Mouse (Mus musculus): ENCODE results near the gene Stx6. TPM values are rescaled to one million over a fixed set of nuclear protein-coding genes. Genes with fewer than 3 reads are reported as not detected.

The Stx6 gene
- total and polyA plus RNA-seq, 3 experiments = 26.0 to 33.4 (median 31.8) TPM

GRCm38 (mm10) chr1:155252631-155253121 is 94.2 kb downstream of the Stx6 start:
- dilution Hi-C loops (cut with MboI; ENCODE audit: extremely low pct_ligation_motif_present, extremely low pct_unique_long_range_greater_than_20kb, low sequenced_read_pairs) (no loop called here), in situ Hi-C loops (cut with MboI; ENCODE audit: low pct_ligation_motif_present, low pct_unique_long_range_greater_than_20kb, low sequenced_read_pairs) (no loop called here)
- H3K4me2 ChIP-seq (ENCODE audit: insufficient read depth, low read depth, poor library complexity, severe bottlenecking) = no peak overlapping the region
- TF ChIP-seq USF2 (conservative IDR thresholded peaks at IDR 0.05; ENCODE audit: low read depth, low read length) = no peak
- no peak for TF ChIP-seq CTCF (conservative IDR thresholded peaks at IDR 0.05 in 1 of 2, IDR thresholded peaks at IDR 0.05 in 1 of 2; ENCODE audit: low read depth in 2 of 2, low read length in 2 of 2)
- TF ChIP-seq NRF1 (IDR thresholded peaks at IDR 0.05; ENCODE audit: low read depth, low read length) = no peak
- no peak for TF ChIP-seq POLR2A (IDR thresholded peaks at IDR 0.05; ENCODE audit: low read depth, low read length)
- no peak for TF ChIP-seq MAZ (IDR thresholded peaks at IDR 0.05; ENCODE audit: low read depth, low read length)
- no peak for TF ChIP-seq CHD1 (IDR thresholded peaks at IDR 0.05; ENCODE audit: low read depth, low read length)
- TF ChIP-seq MEF2A (IDR thresholded peaks at IDR 0.05; ENCODE audit: borderline replicate concordance, low read depth, low read length) = no peak
- no peak for TF ChIP-seq ELF1 (IDR thresholded peaks at IDR 0.05; ENCODE audit: low read depth, low read length)
- TF ChIP-seq ZNF384 (IDR thresholded peaks at IDR 0.05; ENCODE audit: low read depth, low read length) = no peak
- no peak for TF ChIP-seq KAT2A (IDR thresholded peaks at IDR 0.05; ENCODE audit: insufficient replicate concordance, low read length)
- no peak for TF ChIP-seq TCF12 (IDR thresholded peaks at IDR 0.05; ENCODE audit: low read depth, low read length)
- TF ChIP-seq CHD2 (IDR thresholded peaks at IDR 0.05; ENCODE audit: low read length) = no peak
- no peak for TF ChIP-seq SMC3 (IDR thresholded peaks at IDR 0.05; ENCODE audit: low read depth, low read length)
- no peak for TF ChIP-seq BHLHE40 (IDR thresholded peaks at IDR 0.05; ENCODE audit: low read depth, low read length)
- H3K27me3 ChIP-seq (replicated peaks) = no peaks in the 10 kb centered on the region
- H3K36me3 ChIP-seq (replicated peaks in 1 of 2; ENCODE audit: control insufficient read depth in 1 of 2, insufficient read depth in 1 of 2, low read length in 1 of 2) = no peaks in the 10 kb centered on the region
- peaks cover 4 to 7% of the 10 kb centered on the region in 2 experiments; a peak in 3 of 4 replicates for H3K4me1 ChIP-seq (ENCODE audit: control insufficient read depth in 1 of 2, insufficient read depth in 2 of 2)
- no peak overlapping the region for H3K4me3 ChIP-seq (replicated peaks in 1 of 3; ENCODE audit: low read depth in 2 of 3, low read length in 2 of 3, poor library complexity in 1 of 3)
- no peak overlapping the region for H3K27ac ChIP-seq (ENCODE audit: insufficient read depth, low read depth)
- H3K9me3 ChIP-seq (replicated peaks; ENCODE audit: low read length) = no peaks in the 10 kb centered on the region
- no peak overlapping the region for H3K9ac ChIP-seq (ENCODE audit: insufficient read depth, low read depth)
- no peaks in the 10 kb centered on the region for H3K79me2 ChIP-seq (replicated peaks; ENCODE audit: control insufficient read depth, extremely low read depth, insufficient read depth, poor library complexity, severe bottlenecking)
- no peak for DNase-seq (ENCODE audit: extremely low read depth)

- H3K9ac ChIP-seq (ENCODE audit: insufficient read depth, low read depth) = no peak overlapping the region
- in situ Hi-C loops (cut with MboI; ENCODE audit: low pct_ligation_motif_present, low pct_unique_long_range_greater_than_20kb, low sequenced_read_pairs) = no loop called here
These were observed 94.6 kb downstream of the Stx6 start for GRCm38 (mm10) chr1:155253126-155253525.

More at GRCm38 (mm10) chr1:155253126-155253525, 94.6 kb downstream of the Stx6 start:
- Histone ChIP-seq H3K9me3 (replicated peaks; ENCODE audit: low read length) (no peaks in the 10 kb centered on the region), H3K79me2 (replicated peaks; ENCODE audit: control insufficient read depth, extremely low read depth, insufficient read depth, poor library complexity, severe bottlenecking) (no peaks in the 10 kb centered on the region), H3K4me3 (replicated peaks in 1 of 3; ENCODE audit: low read depth in 2 of 3, low read length in 2 of 3, poor library complexity in 1 of 3) (no peak overlapping the region), H3K27me3 (replicated peaks) (no peaks in the 10 kb centered on the region), H3K27ac (ENCODE audit: insufficient read depth, low read depth) (no peak overlapping the region), H3K4me1 (ENCODE audit: control insufficient read depth in 1 of 2, insufficient read depth in 2 of 2) (peaks cover 4 to 7% of the 10 kb centered on the region in 2 experiments; a peak in 3 of 4 replicates), H3K4me2 (ENCODE audit: insufficient read depth, low read depth, poor library complexity, severe bottlenecking) (no peak overlapping the region), H3K36me3 (replicated peaks in 1 of 2; ENCODE audit: control insufficient read depth in 1 of 2, insufficient read depth in 1 of 2, low read length in 1 of 2) (no peaks in the 10 kb centered on the region)
- TF ChIP-seq JUN (IDR thresholded peaks at IDR 0.05; ENCODE audit: insufficient read depth, low read depth, low read length) (no peak), NRF1 (IDR thresholded peaks at IDR 0.05; ENCODE audit: low read depth, low read length) (no peak), MEF2A (IDR thresholded peaks at IDR 0.05; ENCODE audit: borderline replicate concordance, low read depth, low read length) (no peak), RCOR1 (conservative IDR thresholded peaks at IDR 0.05; ENCODE audit: low read depth, low read length) (no peak), MYC (IDR thresholded peaks at IDR 0.05; ENCODE audit: low read depth, low read length) (no peak), PAX5 (IDR thresholded peaks at IDR 0.05; ENCODE audit: low read length) (no peak), MXI1 (IDR thresholded peaks at IDR 0.05; ENCODE audit: low read depth, low read length) (no peak), BHLHE40 (IDR thresholded peaks at IDR 0.05; ENCODE audit: low read depth, low read length) (no peak), IRF4 (IDR thresholded peaks at IDR 0.05; ENCODE audit: low read depth, low read length) (no peak)
- no peak for DNase-seq (ENCODE audit: extremely low read depth)
- dilution Hi-C loops (cut with MboI; ENCODE audit: extremely low pct_ligation_motif_present, extremely low pct_unique_long_range_greater_than_20kb, low sequenced_read_pairs) = no loop called here
